Mouse (Mus musculus) retina, postnatal 7 days (tissue): ENCODE results near the gene Ptprcap.
A peak's percentile ranks its signal among the peaks of the same experiment; 100 is the strongest.

Source experiments
- DNase-seq: peaks from one replicate; pipeline ENCODE4 v3.0.0-alpha.2; 2012; ENCODE audit warnings: low read depth, low spot score

The Ptprcap gene

GRCm38 (mm10) chr19:4194776-4195650 lies 41.6 kb downstream of the Ptprcap start:
- DNase-seq = no peak

- no peak for DNase-seq
Observed at GRCm38 (mm10) chr19:4196048-4196447, 42.6 kb downstream of the Ptprcap start.

- no peak for DNase-seq
Observed at GRCm38 (mm10) chr19:4196548-4196947, 43.1 kb downstream of the Ptprcap start.

GRCm38 (mm10) chr19:4197180-4197579 lies 43.8 kb downstream of the Ptprcap start:
- DNase-seq = no peak

GRCm38 (mm10) chr19:4201291-4201909 lies 48.0 kb downstream of the Ptprcap start, which contains the start of gene Rad9a:
TSS of gene Rad9a (minus strand) at chr19:4201662.
- DNase-seq = peak; percentile 87

- DNase-seq = no peak
Observed at GRCm38 (mm10) chr19:4202149-4202548, 48.7 kb downstream of the Ptprcap start.

- no peak for DNase-seq
Observed at GRCm38 (mm10) chr19:4203148-4203547, 49.7 kb downstream of the Ptprcap start.

GRCm38 (mm10) chr19:4203604-4204326 lies 50.4 kb downstream of the Ptprcap start:
- no peak for DNase-seq

- no peak for DNase-seq
Observed at GRCm38 (mm10) chr19:4204889-4205288, 51.5 kb downstream of the Ptprcap start.
